Mouse (Mus musculus): ENCODE data around the gene A630095N17Rik. TPM values are rescaled to one million over a fixed set of nuclear protein-coding genes. Genes with fewer than 3 reads are reported as not detected.

Gene A630095N17Rik
- polyA plus RNA-seq, 1 experiment from 2014 or later = not detected

DNA sequence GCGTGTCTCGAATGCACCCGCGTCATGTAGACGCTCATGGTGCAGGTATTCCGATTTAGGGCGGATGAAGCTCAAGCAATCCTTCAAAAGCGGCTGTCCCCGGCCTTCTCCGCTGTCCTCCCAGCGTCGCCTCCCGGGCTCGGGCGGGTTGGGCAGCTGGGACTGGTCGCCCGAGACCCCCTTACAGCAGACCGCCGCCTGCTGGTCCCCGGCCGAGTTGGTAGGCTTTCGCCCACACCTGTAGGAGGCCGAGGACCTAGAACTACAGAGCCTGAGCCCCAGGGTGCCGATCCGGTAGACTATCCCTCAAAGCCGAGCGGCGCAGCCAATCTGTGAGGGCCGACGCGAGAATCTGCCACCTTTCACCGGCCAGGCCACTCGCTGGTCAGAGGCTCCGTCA, 12.4 kb downstream of the A630095N17Rik start, which contains the start of gene Tuba4a:
Gene Tuba4a (minus strand): TSS at position 335 of the 400 bp plus-strand sequence.
- WGBS = 0% methylated on average over 34 of the region's 34 CpGs
- DNase-seq (ENCODE audit: low spot score) (peak; percentile 61), ATAC-seq (ENCODE audit: low FRiP score) (peak; percentile 61)
- Histone ChIP-seq H3K4me1 (replicated peaks; ENCODE audit: control insufficient read depth, insufficient read depth, low read length) (peaks cover 5% of the 10 kb centered on the region), H3K4me2 (replicated peaks; ENCODE audit: low read depth, low read length) (peak within 1 kb of the TSS; percentile 92), H3K9ac (ENCODE audit: low read depth, low read length) (peak within 1 kb of the TSS; percentile 42; the same call in 1 of the 2 replicates), H3K4me3 (ENCODE audit: low read depth, low read length) (peak within 1 kb of the TSS; percentile 46), H3K27me3 (ENCODE audit: control insufficient read depth, insufficient read depth, low read length) (peaks cover 46% of the 10 kb centered on the region), H3K36me3 (ENCODE audit: control insufficient read depth, insufficient read depth, low read length) (0 out of 2 replicates have a peak, but pooled peaks cover 2% of the 10 kb centered on the region), H3K27ac (ENCODE audit: low read depth, low read length) (no peak within 1 kb of the TSS), H3K9me3 (ENCODE audit: control insufficient read depth, low read length) (no peaks in the 10 kb centered on the region)

DNA sequence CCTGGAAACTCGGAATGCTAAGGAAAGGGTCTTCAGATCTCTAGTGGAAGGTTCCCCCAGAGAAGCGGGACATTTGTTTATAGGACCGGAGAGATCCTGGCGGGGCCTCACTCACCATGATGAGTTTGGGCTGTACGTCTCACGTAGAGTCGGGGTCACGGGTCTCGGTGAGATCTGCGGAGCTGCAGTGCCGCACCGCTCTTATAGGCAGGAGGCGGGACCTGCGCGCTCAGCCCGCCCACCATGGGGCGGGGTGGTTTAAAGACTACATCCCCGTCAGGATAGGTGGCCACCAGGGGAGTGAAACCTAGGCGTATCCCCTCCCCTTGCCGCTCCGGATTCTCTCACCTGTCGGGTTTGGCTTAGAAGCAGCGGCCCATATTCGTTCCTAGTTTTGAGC, 12.8 kb downstream of the A630095N17Rik start:
- Histone ChIP-seq H3K27ac (ENCODE audit: low read depth, low read length) (no peak overlapping the region), H3K27me3 (ENCODE audit: control insufficient read depth, insufficient read depth, low read length) (peaks cover 46% of the 10 kb centered on the region), H3K36me3 (ENCODE audit: control insufficient read depth, insufficient read depth, low read length) (0 out of 2 replicates have a peak, but pooled peaks cover 2% of the 10 kb centered on the region), H3K4me2 (replicated peaks; ENCODE audit: low read depth, low read length) (peak overlapping the region; percentile 92), H3K9ac (ENCODE audit: low read depth, low read length) (peak overlapping the region; percentile 42; the same call in 1 of the 2 replicates), H3K4me3 (ENCODE audit: low read depth, low read length) (peak overlapping the region; percentile 46), H3K4me1 (replicated peaks; ENCODE audit: control insufficient read depth, insufficient read depth, low read length) (peaks cover 5% of the 10 kb centered on the region), H3K9me3 (ENCODE audit: control insufficient read depth, low read length) (no peaks in the 10 kb centered on the region)
- under 1% methylated on average over 24 of the region's 24 CpGs for WGBS
- ATAC-seq (ENCODE audit: low FRiP score) (peak; percentile 79), DNase-seq (ENCODE audit: low spot score) (peak; percentile 79)

DNA sequence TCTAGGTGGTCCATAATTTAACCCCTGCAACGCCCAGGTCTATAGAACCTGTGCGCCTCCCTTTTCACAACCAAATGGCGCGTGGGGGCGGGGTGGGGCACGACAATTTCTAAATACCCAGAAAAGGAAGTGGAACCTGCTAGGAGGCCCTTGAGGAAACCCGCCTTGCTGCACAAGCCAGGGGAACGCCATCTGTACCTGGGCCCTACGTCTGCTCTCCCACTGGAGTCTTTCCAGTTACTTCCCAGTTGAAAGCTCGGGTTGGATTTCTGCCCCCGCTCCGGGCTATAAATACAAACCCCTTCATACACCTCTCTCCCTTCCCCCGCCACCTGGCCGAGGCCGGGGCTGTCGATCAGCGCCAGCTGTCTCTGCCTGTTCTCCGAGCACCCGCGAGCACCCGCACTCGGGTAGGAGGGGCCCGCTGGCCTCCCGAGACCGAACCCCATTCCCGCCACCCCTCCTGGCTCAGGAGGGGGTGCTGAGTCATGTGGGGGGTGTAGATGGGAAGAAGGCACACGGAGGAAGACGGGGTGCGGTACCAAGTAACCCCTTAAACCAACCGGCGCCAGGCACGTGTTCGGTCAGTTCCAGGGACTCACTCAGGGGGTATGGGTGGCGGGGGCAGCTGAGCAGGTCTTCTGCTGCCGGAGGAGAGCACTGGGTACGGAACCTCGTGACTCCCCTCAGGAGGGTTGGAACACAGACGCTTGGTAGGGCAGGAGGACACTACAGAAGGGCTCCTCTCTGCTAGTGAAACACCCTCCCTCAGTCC, 13.5 kb downstream of the A630095N17Rik start:
- peaks cover 46% of the 10 kb centered on the region for H3K27me3 ChIP-seq (ENCODE audit: control insufficient read depth, insufficient read depth, low read length)
- WGBS = under 1% methylated on average over 38 of the region's 38 CpGs
- DNase-seq (ENCODE audit: low spot score) = peak; percentile 39
- no peak overlapping the region for H3K9ac ChIP-seq (ENCODE audit: low read depth, low read length)
- 0 out of 2 replicates have a peak, but pooled peaks cover 2% of the 10 kb centered on the region for H3K36me3 ChIP-seq (ENCODE audit: control insufficient read depth, insufficient read depth, low read length)
- peak overlapping the region; percentile 46 for H3K4me3 ChIP-seq (ENCODE audit: low read depth, low read length)
- peaks cover 5% of the 10 kb centered on the region for H3K4me1 ChIP-seq (replicated peaks; ENCODE audit: control insufficient read depth, insufficient read depth, low read length)
- ATAC-seq (ENCODE audit: low FRiP score) = peak; percentile 52; the same call in 1 of the 2 replicates
- peak overlapping the region; percentile 92 for H3K4me2 ChIP-seq (replicated peaks; ENCODE audit: low read depth, low read length)
- no peak overlapping the region for H3K27ac ChIP-seq (ENCODE audit: low read depth, low read length)
- H3K9me3 ChIP-seq (ENCODE audit: control insufficient read depth, low read length) = no peaks in the 10 kb centered on the region

DNA sequence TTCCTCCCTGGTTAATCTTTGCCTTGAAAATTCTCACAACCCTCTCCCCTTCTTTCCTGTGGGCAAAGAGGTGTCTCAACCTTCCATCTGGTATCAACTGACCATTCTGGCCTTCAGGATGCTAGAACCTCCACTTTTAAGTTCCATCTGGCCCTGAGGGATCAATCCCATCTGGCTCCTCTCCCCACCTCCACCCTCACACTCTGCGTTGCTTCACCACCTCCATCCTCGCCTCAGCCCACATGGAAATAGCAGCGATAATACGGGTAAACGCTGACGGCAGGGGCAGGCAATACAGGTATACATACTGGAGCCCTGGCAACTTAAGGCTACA, 14.0 kb downstream of the A630095N17Rik start:
- 6% methylated on average over 6 of the region's 6 CpGs for WGBS
- peaks cover 5% of the 10 kb centered on the region for H3K4me1 ChIP-seq (replicated peaks; ENCODE audit: control insufficient read depth, insufficient read depth, low read length)
- no peak overlapping the region for H3K9ac ChIP-seq (ENCODE audit: low read depth, low read length)
- no peak overlapping the region for H3K4me3 ChIP-seq (ENCODE audit: low read depth, low read length)
- ATAC-seq (ENCODE audit: low FRiP score) (no peak), DNase-seq (ENCODE audit: low spot score) (peak; percentile 10)
- no peaks in the 10 kb centered on the region for H3K9me3 ChIP-seq (ENCODE audit: control insufficient read depth, low read length)
- H3K36me3 ChIP-seq (ENCODE audit: control insufficient read depth, insufficient read depth, low read length) = 0 out of 2 replicates have a peak, but pooled peaks cover 2% of the 10 kb centered on the region
- no peak overlapping the region for H3K27ac ChIP-seq (ENCODE audit: low read depth, low read length)
- H3K4me2 ChIP-seq (replicated peaks; ENCODE audit: low read depth, low read length) = no peak overlapping the region; the same call in 1 of the 2 replicates
- H3K27me3 ChIP-seq (ENCODE audit: control insufficient read depth, insufficient read depth, low read length) = peaks cover 46% of the 10 kb centered on the region

DNA sequence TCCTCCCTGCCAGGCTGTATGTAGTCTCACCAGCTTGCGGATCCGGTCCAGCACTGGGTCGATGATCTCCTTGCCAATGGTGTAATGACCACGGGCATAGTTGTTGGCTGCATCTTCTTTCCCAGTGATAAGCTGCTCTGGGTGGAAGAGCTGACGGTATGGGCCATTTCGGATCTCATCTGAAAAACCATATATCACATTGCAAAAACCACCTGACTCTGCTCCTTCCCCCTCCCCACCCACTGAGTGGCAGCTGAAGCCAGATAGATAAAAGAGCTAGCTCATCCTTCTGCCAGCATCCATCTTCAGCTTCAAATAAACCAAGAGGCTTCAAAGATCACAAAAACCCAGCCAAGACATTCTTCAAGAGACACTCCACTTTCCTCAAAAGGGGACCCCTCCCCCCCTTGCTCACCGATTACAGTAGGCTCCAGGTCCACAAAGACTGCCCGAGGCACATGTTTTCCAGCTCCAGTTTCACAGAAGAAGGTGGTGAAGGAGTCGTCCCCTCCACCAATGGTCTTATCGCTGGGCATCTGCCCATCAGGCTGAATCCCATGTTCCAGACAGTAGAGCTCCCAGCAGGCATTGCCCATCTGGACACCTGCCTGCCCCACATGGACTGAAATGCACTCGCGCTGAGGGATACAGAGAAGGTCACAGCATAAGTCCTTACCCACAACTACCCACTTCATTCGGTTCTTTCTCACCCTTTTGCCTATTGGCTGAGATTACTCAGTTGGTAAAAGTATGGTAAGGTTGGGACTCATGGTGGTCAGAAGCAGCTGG, 14.9 kb downstream of the A630095N17Rik start:
- Histone ChIP-seq H3K4me1 (replicated peaks; ENCODE audit: control insufficient read depth, insufficient read depth, low read length) (peaks cover 7% of the 10 kb centered on the region), H3K36me3 (ENCODE audit: control insufficient read depth, insufficient read depth, low read length) (0 out of 2 replicates have a peak, but pooled peaks cover 2% of the 10 kb centered on the region), H3K9me3 (ENCODE audit: control insufficient read depth, low read length) (no peaks in the 10 kb centered on the region), H3K4me3 (ENCODE audit: low read depth, low read length) (no peak overlapping the region), H3K27me3 (ENCODE audit: control insufficient read depth, insufficient read depth, low read length) (peaks cover 46% of the 10 kb centered on the region), H3K4me2 (replicated peaks; ENCODE audit: low read depth, low read length) (no peak overlapping the region), H3K9ac (ENCODE audit: low read depth, low read length) (no peak overlapping the region), H3K27ac (ENCODE audit: low read depth, low read length) (no peak overlapping the region)
- ATAC-seq (ENCODE audit: low FRiP score) (no peak), DNase-seq (ENCODE audit: low spot score) (no peak)
- WGBS = 83% methylated on average over 13 of the region's 13 CpGs

DNA sequence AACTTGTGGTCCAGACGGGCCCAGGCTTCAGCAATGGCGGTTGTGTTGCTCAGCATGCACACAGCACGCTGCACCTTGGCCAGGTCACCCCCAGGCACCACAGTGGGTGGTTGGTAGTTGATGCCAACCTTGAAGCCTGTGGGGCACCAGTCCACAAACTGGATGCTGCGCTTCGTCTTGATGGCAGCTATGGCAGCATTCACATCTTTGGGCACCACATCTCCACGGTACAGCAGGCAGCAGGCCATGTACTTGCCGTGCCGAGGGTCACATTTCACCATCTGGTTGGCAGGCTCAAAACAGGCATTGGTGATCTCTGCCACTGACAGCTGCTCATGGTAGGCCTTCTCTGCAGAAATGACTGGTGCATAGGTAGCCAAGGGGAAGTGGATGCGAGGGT, 16.1 kb downstream of the A630095N17Rik start:
- no peak overlapping the region for H3K4me3 ChIP-seq (ENCODE audit: low read depth, low read length)
- H3K4me1 ChIP-seq (replicated peaks; ENCODE audit: control insufficient read depth, insufficient read depth, low read length) = peaks cover 10% of the 10 kb centered on the region
- ATAC-seq (ENCODE audit: low FRiP score) = no peak
- no peak overlapping the region for H3K4me2 ChIP-seq (replicated peaks; ENCODE audit: low read depth, low read length)
- H3K27ac ChIP-seq (ENCODE audit: low read depth, low read length) = no peak overlapping the region
- H3K9me3 ChIP-seq (ENCODE audit: control insufficient read depth, low read length) = no peaks in the 10 kb centered on the region
- no peak for DNase-seq (ENCODE audit: low spot score)
- 95% methylated on average over 9 of the region's 9 CpGs for WGBS
- H3K36me3 ChIP-seq (ENCODE audit: control insufficient read depth, insufficient read depth, low read length) = 0 out of 2 replicates have a peak, but pooled peaks cover 2% of the 10 kb centered on the region
- no peak overlapping the region for H3K9ac ChIP-seq (ENCODE audit: low read depth, low read length)
- peaks cover 43% of the 10 kb centered on the region for H3K27me3 ChIP-seq (ENCODE audit: control insufficient read depth, insufficient read depth, low read length)

DNA sequence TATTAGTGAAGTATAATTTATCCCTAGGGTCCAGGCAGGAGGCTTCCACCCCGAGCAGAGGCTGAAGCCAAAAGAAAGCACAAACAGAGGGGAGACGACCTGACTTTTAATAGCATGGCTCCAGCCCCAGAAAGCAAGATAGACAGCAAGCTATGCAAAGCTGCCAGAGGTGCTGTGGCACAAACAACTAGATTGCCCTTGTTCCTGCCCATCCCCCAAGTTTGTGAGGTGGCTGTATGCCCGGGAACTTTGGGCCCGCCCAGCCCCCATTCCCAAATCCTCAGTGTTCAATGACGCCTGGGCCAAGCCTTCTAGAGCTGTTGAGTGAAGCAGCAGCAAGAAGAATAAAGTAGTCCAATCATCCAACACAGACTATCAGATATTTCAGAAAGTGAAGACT, 17.0 kb downstream of the A630095N17Rik start:
- H3K9me3 ChIP-seq (ENCODE audit: control insufficient read depth, low read length) = no peaks in the 10 kb centered on the region
- DNase-seq (ENCODE audit: low spot score) = no peak
- H3K9ac ChIP-seq (ENCODE audit: low read depth, low read length) = no peak overlapping the region
- peaks cover 34% of the 10 kb centered on the region for H3K27me3 ChIP-seq (ENCODE audit: control insufficient read depth, insufficient read depth, low read length)
- 0 out of 2 replicates have a peak, but pooled peaks cover 2% of the 10 kb centered on the region for H3K36me3 ChIP-seq (ENCODE audit: control insufficient read depth, insufficient read depth, low read length)
- 80% methylated on average over 5 of the region's 5 CpGs for WGBS
- peaks cover 10% of the 10 kb centered on the region for H3K4me1 ChIP-seq (replicated peaks; ENCODE audit: control insufficient read depth, insufficient read depth, low read length)
- no peak overlapping the region for H3K4me2 ChIP-seq (replicated peaks; ENCODE audit: low read depth, low read length)
- H3K4me3 ChIP-seq (ENCODE audit: low read depth, low read length) = no peak overlapping the region
- no peak overlapping the region for H3K27ac ChIP-seq (ENCODE audit: low read depth, low read length)
- ATAC-seq (ENCODE audit: low FRiP score) = no peak

DNA sequence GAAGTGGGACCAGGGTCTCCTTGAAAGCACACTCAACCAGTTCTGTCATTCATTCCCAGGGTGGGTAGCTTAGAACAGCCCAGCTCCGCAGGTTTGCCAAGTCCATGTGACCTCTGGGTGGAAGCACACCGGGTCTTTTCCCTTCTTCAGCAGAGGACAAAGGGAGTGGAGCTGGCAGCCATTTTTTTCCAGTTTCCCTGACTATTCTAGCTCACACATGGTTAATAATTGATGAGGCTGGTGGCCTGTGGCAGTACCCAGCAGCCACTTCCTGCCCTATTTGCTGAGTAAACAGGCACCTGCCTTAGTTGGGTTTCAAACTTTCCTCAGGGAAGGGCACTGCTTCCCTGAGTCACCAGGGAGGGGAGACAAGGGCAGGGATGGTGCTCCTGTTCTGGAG, 17.5 kb downstream of the A630095N17Rik start:
- H3K27ac ChIP-seq (ENCODE audit: low read depth, low read length) = no peak overlapping the region
- no peak overlapping the region for H3K4me3 ChIP-seq (ENCODE audit: low read depth, low read length)
- H3K27me3 ChIP-seq (ENCODE audit: control insufficient read depth, insufficient read depth, low read length) = peaks cover 31% of the 10 kb centered on the region
- no peak overlapping the region for H3K4me2 ChIP-seq (replicated peaks; ENCODE audit: low read depth, low read length)
- no peak for ATAC-seq (ENCODE audit: low FRiP score)
- DNase-seq (ENCODE audit: low spot score) = no peak
- no peaks in the 10 kb centered on the region for H3K9me3 ChIP-seq (ENCODE audit: control insufficient read depth, low read length)
- no peak overlapping the region for H3K9ac ChIP-seq (ENCODE audit: low read depth, low read length)
- 0 out of 2 replicates have a peak, but pooled peaks cover 2% of the 10 kb centered on the region for H3K36me3 ChIP-seq (ENCODE audit: control insufficient read depth, insufficient read depth, low read length)
- WGBS = 84% methylated on average over 2 of the region's 2 CpGs
- H3K4me1 ChIP-seq (replicated peaks; ENCODE audit: control insufficient read depth, insufficient read depth, low read length) = peaks cover 10% of the 10 kb centered on the region
